Mouse (Mus musculus) lung, postnatal 0 days (tissue): Measurements from ENCODE around the gene Tbx2. TPM values are rescaled to one million over a fixed set of nuclear protein-coding genes. Genes with fewer than 3 reads are reported as not detected.

ENCODE experiments used
- ATAC-seq: fragments of 200-750 bp; cut with Nextera tagmentation; 2 replicates; pipeline ENCODE4 v1.8.0; 2017; ENCODE audit warnings: moderate library complexity
- DNase-seq: peaks from one replicate; pipeline ENCODE4 v3.0.0-alpha.2; 2016; ENCODE audit warnings: low spot score
- H3K27ac ChIP-seq: fragments of 300-500 bp; sonication (generic); 2 replicates; pipeline ENCODE4 v1.5.1; 2014; ENCODE audit warnings: antibody characterized with exemption, mild to moderate bottlenecking, low read length, mixed read lengths
- H3K27me3 ChIP-seq: fragments of 300-500 bp; sonication (generic); replicated peaks from 2 replicates; pipeline ENCODE4 v1.6.1; 2014; ENCODE audit warnings: low read length, mixed read lengths; ENCODE audit not compliant: insufficient read depth
- H3K36me3 ChIP-seq: fragments of 300-500 bp; sonication (generic); 2 replicates; pipeline ENCODE4 v1.6.1; 2014; ENCODE audit warnings: low read length, mixed read lengths; ENCODE audit not compliant: insufficient read depth
- H3K4me1 ChIP-seq: fragments of 300-500 bp; sonication (generic); 2 replicates; pipeline ENCODE4 v1.6.1; 2014; ENCODE audit warnings: antibody characterized with exemption, low read depth, low read length, mixed read lengths; ENCODE audit not compliant: insufficient read depth
- H3K4me2 ChIP-seq: fragments of 300-500 bp; sonication (generic); replicated peaks from 2 replicates; pipeline ENCODE4 v1.6.1; 2014; ENCODE audit warnings: low read depth, mild to moderate bottlenecking, low read length, moderate library complexity, mixed read lengths
- H3K4me3 ChIP-seq: fragments of 300-500 bp; sonication (generic); 2 replicates; pipeline ENCODE4 v1.5.1; 2014; ENCODE audit warnings: low read depth, low read length
- H3K9ac ChIP-seq: fragments of 300-500 bp; sonication (generic); replicated peaks from 2 replicates; pipeline ENCODE4 v1.6.1; 2014; ENCODE audit warnings: low read depth, mild to moderate bottlenecking
- H3K9me3 ChIP-seq: fragments of 300-500 bp; sonication (generic); 2 replicates; pipeline ENCODE4 v1.6.1; 2016; ENCODE audit warnings: low read length, mixed read lengths
- CTCF ChIP-seq: IDR thresholded peaks from 2 replicates; pipeline ENCODE4 v1.5.1; 2016; ENCODE audit warnings: antibody characterized with exemption, mild to moderate bottlenecking
- EP300 ChIP-seq: IDR thresholded peaks from 2 replicates; pipeline ENCODE4 v1.6.1; 2016; ENCODE audit warnings: antibody characterized with exemption, mild to moderate bottlenecking, control low read depth
- WGBS: fragments of 180-500 bp; shearing (Covaris S2); extraction: QIAGEN DNeasy Blood & Tissue Kit; methylation state at CpG from one replicate; pipeline ENCODE4 v1.1.7; 2014; 5-methylcytosine and 5-hydroxymethylcytosine counted together
- polyA plus RNA-seq: library from polyadenylated mRNA; unstranded; fragments of >200 nt; fragmentation: Nextera tagmentation; extraction: Ambion mirVana; gene quantifications from 2 replicates; pipeline ENCODE4 v1.2.1, GENCODE M21; 2015

The Tbx2 gene
- polyA plus RNA-seq = 43.6 and 49.6 TPM in 2 replicates

DNA sequence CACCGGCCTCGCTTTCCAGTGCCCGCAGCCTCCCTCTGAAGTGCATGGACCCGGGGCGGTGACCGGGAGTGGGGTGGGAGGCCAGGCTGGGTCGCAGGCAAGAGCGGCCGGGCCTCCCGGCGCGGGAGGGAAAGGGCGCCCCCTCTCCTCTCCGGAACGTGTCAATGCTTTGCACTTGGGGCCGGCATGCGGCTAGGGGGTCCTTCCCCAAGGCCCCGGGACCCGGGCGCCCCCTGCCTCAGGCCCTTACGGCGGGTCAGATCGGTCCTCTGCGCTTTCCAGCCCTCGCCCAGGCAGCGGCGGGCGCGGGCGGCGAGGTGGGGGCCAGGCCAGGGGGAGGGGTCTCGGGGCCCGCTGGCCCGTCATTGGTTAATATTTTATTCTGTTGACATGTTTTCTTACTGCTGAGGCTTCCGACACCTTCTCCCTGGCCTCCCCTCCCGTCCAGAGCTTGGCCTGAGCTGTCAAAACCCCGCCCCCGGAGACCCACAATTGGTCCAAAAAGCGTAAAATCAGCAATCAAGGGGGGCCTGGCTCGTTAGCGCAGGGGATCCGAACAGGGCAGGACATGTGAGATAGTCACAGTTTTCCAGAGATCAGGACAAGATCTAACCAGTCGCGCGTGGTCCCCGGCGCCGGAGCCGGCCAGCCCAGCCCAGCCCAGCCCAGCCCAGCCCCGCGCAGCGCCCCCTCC is at the start of gene Tbx2:
TSS of gene Tbx2 (plus strand) at position 321 of the 694 bp plus-strand sequence.
- Histone ChIP-seq H3K4me1 (peaks cover 12% of the 10 kb centered on the region), H3K27me3 (peaks cover 29% of the 10 kb centered on the region), H3K27ac (peak within 1 kb of the TSS; percentile 97), H3K4me2 (peak within 1 kb of the TSS; percentile 80), H3K4me3 (peak within 1 kb of the TSS; percentile 63), H3K36me3 (peaks cover 17% of the 10 kb centered on the region; the same call in 1 of the 2 replicates), H3K9ac (peak within 1 kb of the TSS; percentile 84), H3K9me3 (no peaks in the 10 kb centered on the region)
- 2% methylated on average over 24 of the region's 52 CpGs for WGBS
- peak; percentile 85 for ATAC-seq
- TF ChIP-seq CTCF = peak; percentile 47
- no peak for TF ChIP-seq EP300
- peak; percentile 96 for DNase-seq

GRCm38 (mm10) chr11:85786113-85786718 is 46.1 kb upstream of the Tbx2 start:
- H3K9me3 ChIP-seq = no peaks in the 10 kb centered on the region
- no peaks in the 10 kb centered on the region for H3K27me3 ChIP-seq
- ATAC-seq = peak; percentile 84

DNA sequence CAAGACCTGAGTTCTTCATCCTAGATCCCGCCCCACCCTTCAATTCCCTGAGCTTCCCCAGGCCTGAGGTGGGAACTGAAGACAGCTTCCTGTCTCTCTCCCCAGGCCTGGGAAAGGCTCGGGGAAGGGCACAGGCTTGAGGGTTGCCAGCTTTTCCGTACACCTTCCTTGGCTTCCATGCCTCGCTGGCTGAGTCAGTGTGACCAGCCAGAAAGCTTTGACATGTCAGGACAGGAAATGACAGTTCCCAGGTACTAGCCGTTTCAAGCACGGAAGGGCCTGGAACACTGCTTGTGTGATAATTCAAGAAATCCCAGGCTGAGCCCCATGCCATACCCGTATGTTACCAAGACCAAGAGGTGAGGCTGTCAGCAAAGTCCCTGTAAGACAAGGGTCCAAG is 42.6 kb upstream of the Tbx2 start:
- TF ChIP-seq CTCF (no peak), EP300 (no peak)
- ATAC-seq (no peak), DNase-seq (no peak)
- Histone ChIP-seq H3K9ac (no peak overlapping the region), H3K4me1 (peaks cover 15% of the 10 kb centered on the region; the same call in 1 of the 2 replicates), H3K4me2 (no peak overlapping the region), H3K4me3 (no peak overlapping the region), H3K9me3 (no peaks in the 10 kb centered on the region), H3K36me3 (no peaks in the 10 kb centered on the region), H3K27me3 (no peaks in the 10 kb centered on the region), H3K27ac (peak overlapping the region; percentile 20; the same call in 1 of the 2 replicates)
- 72% methylated on average over 7 of the region's 7 CpGs for WGBS

More at GRCm38 (mm10) chr11:85786113-85786718, 46.1 kb upstream of the Tbx2 start:
- H3K4me3 ChIP-seq = no peak overlapping the region
- H3K27ac ChIP-seq = peak overlapping the region; percentile 61
- 54% methylated on average over 3 of the region's 3 CpGs for WGBS
- TF ChIP-seq EP300 (peak; percentile 69; the same call in 1 of the 2 replicates), CTCF (peak; percentile 81)
- no peaks in the 10 kb centered on the region for H3K36me3 ChIP-seq
- no peak overlapping the region for H3K9ac ChIP-seq
- DNase-seq = peak; percentile 95
- peaks cover 4% of the 10 kb centered on the region; the same call in 1 of the 2 replicates for H3K4me1 ChIP-seq
- no peak overlapping the region for H3K4me2 ChIP-seq

GRCm38 (mm10) chr11:85790267-85790666 is 42.1 kb upstream of the Tbx2 start:
- 43% methylated on average over 2 of the region's 2 CpGs for WGBS
- Histone ChIP-seq H3K27me3 (no peaks in the 10 kb centered on the region), H3K9ac (no peak overlapping the region), H3K4me2 (no peak overlapping the region), H3K9me3 (no peaks in the 10 kb centered on the region), H3K36me3 (no peaks in the 10 kb centered on the region), H3K4me1 (peaks cover 14% of the 10 kb centered on the region; the same call in 1 of the 2 replicates), H3K27ac (peak overlapping the region; percentile 20; the same call in 1 of the 2 replicates), H3K4me3 (no peak overlapping the region)
- TF ChIP-seq CTCF (no peak), EP300 (no peak)
- ATAC-seq (no peak), DNase-seq (no peak)

DNA sequence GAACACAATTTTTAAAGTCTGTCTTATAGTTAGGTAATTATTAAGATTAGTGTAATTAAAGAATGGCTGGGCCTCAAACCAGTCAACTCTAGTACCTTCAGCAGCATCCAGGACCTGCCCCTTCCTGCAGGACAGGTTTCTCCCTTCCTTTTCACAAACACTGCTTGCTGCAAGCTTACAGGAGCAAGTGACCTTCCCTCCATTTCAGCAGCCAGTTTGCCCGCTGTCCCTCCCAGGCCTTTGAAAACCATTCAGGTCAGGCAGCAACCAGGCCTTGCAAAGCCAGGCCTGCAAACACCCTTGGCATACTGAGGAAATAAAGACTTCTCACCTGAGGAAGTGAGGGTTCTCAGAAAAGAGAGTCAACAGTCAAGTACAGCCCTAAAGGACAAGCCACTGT is 41.1 kb upstream of the Tbx2 start:
- peaks cover 13% of the 10 kb centered on the region; the same call in 1 of the 2 replicates for H3K4me1 ChIP-seq
- no peak for ATAC-seq
- H3K4me3 ChIP-seq = no peak overlapping the region
- no peak overlapping the region for H3K9ac ChIP-seq
- no peaks in the 10 kb centered on the region for H3K36me3 ChIP-seq
- no peak overlapping the region for H3K4me2 ChIP-seq
- no peak for DNase-seq
- H3K27ac ChIP-seq = peak overlapping the region; percentile 52; the same call in 1 of the 2 replicates
- no peak for TF ChIP-seq CTCF
- WGBS = 47% methylated on average over 1 of the region's 1 CpGs
- H3K9me3 ChIP-seq = no peaks in the 10 kb centered on the region
- no peaks in the 10 kb centered on the region for H3K27me3 ChIP-seq

DNA sequence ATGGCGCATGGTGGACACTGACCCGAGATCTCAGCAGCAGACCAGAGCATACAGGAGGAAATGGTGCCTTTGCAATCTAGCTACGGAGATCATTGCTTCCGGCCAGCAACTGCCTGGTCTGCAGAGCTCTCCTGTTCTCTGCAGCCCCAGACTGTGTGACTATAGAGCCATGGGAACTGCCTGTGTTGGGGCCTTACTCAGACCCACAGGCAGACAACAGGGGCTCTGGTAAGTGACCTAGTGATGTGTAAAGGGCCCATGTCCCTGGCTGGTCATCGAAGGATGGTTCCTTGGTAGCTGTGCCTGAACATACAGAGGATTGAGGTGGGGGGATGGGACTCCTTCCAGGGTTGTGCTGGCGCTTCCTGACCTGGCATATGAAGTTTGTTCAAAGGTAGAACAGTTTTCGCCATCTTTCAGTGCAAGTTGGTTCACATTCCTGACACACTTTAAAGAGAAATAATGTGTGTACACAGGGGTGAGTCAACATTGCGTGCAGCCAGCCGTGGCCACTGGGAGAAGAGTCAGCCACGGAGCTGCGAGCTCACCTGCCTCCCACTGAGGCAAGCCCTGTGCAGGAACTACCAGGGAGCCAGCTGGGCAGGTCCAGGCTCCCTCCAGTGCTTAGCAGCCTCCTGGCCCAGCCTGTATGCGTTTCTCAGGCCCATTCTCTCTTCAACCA is 39.7 kb upstream of the Tbx2 start:
- H3K27ac ChIP-seq = peak overlapping the region; percentile 81
- no peak overlapping the region for H3K4me3 ChIP-seq
- ATAC-seq (peak; percentile 91), DNase-seq (peak; percentile 84)
- H3K27me3 ChIP-seq = no peaks in the 10 kb centered on the region
- H3K9ac ChIP-seq = no peak overlapping the region
- TF ChIP-seq CTCF (peak; percentile 26), EP300 (peak; percentile 82)
- H3K4me1 ChIP-seq = peaks cover 13% of the 10 kb centered on the region; the same call in 1 of the 2 replicates
- H3K4me2 ChIP-seq = no peak overlapping the region
- H3K9me3 ChIP-seq = no peaks in the 10 kb centered on the region
- 57% methylated on average over 12 of the region's 12 CpGs for WGBS
- no peaks in the 10 kb centered on the region for H3K36me3 ChIP-seq
